Mouse (Mus musculus): ENCODE results near the gene Ankmy1. TPM values are rescaled to one million over a fixed set of nuclear protein-coding genes. Genes with fewer than 3 reads are reported as not detected.
A peak's percentile ranks its signal among the peaks of the same experiment; 100 is the strongest.

The Ankmy1 gene
- polyA plus RNA-seq, 1 experiment from 2014 or later = 1.1 TPM

DNA sequence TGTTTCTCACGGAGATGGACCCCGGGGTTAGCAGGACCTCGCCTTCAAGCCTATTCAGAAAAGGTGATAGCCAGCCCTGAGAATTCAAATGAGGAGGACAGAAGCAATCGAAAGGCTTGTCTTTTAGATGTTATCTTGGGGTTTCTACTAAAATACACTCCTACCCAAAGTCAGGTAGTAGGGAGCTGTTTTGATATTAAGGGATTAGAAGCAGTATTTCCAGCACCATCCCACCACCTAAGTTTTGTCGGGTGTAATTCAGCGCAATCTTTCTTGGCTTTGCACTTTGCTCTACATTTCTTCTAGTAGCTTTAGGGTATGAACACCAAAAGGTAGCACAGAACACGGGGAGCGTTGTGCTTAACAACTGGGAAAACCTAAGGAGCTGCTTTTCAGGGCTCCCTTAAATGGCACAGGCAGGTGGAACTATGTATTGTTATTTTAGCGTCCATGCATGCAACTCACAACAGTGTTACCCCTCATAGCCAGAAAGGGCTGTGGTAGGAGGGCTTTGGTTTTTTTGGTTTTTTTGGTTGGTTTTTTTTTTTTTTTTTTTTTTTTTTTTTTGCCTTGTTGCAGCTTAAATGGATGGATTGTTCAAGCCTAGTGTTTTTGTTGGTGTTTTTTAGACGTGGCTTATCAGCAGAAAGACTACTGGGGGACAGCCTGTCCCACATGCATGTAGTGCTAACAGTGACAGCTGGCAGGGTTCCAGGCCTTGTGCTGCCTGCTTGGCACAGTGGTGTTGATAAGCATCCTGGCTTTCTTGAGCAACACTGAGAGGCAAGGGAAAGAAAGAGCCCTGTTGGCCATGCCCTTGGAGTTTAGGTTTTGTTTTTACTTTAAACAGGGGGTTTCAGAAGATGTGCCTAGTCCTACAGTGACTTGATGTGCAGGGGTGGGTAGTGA is 32.6 kb upstream of the Ankmy1 start:
- WGBS = 18% methylated on average over 10 of the region's 10 CpGs
- no peak for ATAC-seq (ENCODE audit: low FRiP score, low TSS enrichment)
- peak overlapping the region; percentile 83 for H3K4me3 ChIP-seq (ENCODE audit: low read length)
- H3K27ac ChIP-seq (ENCODE audit: low read depth, low read length) = peak overlapping the region; percentile 98; the same call in 1 of the 2 replicates
- peaks cover 24% of the 10 kb centered on the region for H3K36me3 ChIP-seq (ENCODE audit: control insufficient read depth, insufficient read depth, low read length)
- H3K9me3 ChIP-seq (ENCODE audit: control insufficient read depth, low read length) = peaks cover 6% of the 10 kb centered on the region
- H3K9ac ChIP-seq (ENCODE audit: low read depth, low read length) = peak overlapping the region; percentile 79
- H3K27me3 ChIP-seq (ENCODE audit: control insufficient read depth, insufficient read depth, low read length) = no peaks in the 10 kb centered on the region
- H3K4me2 ChIP-seq (replicated peaks; ENCODE audit: low read depth, low read length) = peak overlapping the region; percentile 78
- peaks cover 20% of the 10 kb centered on the region for H3K4me1 ChIP-seq (ENCODE audit: control insufficient read depth, insufficient read depth, low read length)

DNA sequence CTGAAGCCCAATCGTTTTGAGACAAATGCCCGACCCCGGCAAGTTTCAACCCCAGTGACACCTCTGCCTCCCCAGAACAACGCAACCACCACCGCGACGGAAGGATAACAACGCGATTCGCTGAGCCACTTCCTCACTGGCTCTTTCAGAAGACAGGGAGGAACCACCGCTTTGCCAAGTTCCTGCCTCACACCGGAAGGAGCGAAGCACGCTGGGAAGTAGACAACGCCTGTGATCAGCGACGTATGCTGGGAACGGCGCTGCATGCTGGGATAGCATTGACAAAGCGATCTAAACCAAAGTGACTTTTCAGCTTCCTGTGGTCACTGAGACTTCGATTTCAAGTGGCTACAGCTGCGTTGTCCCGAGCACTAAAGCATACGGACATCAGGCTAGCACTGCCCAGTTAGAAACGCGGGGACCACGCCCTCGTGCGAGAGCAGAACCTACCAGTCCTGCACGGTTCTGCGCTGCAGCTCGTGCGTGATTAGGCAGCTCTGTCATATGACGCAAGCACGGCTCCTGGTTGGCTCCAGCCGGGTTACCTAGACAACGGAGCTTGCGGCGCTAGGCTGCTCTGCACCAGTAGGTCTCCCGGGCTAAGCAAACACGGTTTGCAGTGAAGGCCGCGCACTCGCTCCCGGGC is 31.6 kb upstream of the Ankmy1 start, which contains the start of gene Capn10:
Gene Capn10 (plus strand): TSS at position 195 of the 646 bp plus-strand sequence.
- peak; percentile 99 for ATAC-seq (ENCODE audit: low FRiP score, low TSS enrichment)
- WGBS = under 1% methylated on average over 40 of the region's 45 CpGs
- peak within 1 kb of the TSS; percentile 83 for H3K4me3 ChIP-seq (ENCODE audit: low read length)
- H3K9me3 ChIP-seq (ENCODE audit: control insufficient read depth, low read length) = peaks cover 6% of the 10 kb centered on the region
- peak within 1 kb of the TSS; percentile 98 for H3K27ac ChIP-seq (ENCODE audit: low read depth, low read length)
- H3K9ac ChIP-seq (ENCODE audit: low read depth, low read length) = peak within 1 kb of the TSS; percentile 79
- H3K4me2 ChIP-seq (replicated peaks; ENCODE audit: low read depth, low read length) = peak within 1 kb of the TSS; percentile 78
- peaks cover 20% of the 10 kb centered on the region for H3K4me1 ChIP-seq (ENCODE audit: control insufficient read depth, insufficient read depth, low read length)
- H3K36me3 ChIP-seq (ENCODE audit: control insufficient read depth, insufficient read depth, low read length) = peaks cover 14% of the 10 kb centered on the region
- no peaks in the 10 kb centered on the region for H3K27me3 ChIP-seq (ENCODE audit: control insufficient read depth, insufficient read depth, low read length)

DNA sequence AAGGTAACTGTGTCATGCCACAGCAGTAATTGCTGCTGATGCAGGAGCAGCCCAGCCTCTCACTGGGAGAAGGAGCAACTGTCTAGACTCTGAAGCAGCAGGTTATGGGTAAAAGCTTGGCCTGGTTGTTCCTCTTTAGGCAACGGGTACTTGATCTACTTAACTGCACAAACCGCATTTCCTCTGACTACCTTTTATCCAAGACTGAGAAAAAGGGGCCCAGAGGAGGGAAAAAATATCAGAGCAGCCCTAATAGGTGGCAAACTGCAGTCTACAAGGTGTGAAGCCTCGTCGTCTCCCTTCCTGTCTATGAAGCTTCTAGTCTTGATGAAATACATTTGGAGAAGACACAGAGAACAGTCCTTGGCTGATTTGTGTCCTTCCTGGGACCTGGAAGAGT is 30.9 kb upstream of the Ankmy1 start:
- ATAC-seq (ENCODE audit: low FRiP score, low TSS enrichment) = no peak
- H3K27me3 ChIP-seq (ENCODE audit: control insufficient read depth, insufficient read depth, low read length) = no peaks in the 10 kb centered on the region
- WGBS = 81% methylated on average over 4 of the region's 4 CpGs

DNA sequence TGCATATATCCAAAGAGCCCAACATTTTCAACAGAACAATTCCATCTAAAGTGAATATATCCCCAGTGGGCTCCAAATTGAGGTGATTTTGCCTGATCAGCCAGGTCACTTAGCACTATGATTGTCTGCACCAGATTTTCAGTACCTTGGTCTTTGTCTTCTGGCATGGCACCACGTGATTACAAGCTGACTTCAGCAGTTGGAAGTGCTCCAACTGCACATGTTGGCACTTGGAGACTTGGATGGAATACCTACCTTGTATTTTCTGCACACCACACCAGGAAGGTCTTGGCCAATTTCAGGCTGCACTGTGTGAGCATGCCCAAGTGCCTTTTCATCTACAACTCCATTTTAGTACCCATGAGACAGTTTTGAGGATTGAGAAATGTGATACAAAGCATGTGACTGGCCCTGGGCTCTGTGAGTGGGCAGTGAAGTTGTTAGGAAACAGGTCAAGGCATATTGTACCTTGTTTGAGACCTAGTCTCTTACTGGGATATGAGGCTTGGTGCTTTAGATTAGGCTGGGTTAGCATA is 27.5 kb upstream of the Ankmy1 start:
- Histone ChIP-seq H3K27ac (ENCODE audit: low read depth, low read length) (no peak overlapping the region), H3K4me2 (replicated peaks; ENCODE audit: low read depth, low read length) (no peak overlapping the region), H3K9ac (ENCODE audit: low read depth, low read length) (no peak overlapping the region), H3K36me3 (ENCODE audit: control insufficient read depth, insufficient read depth, low read length) (no peaks in the 10 kb centered on the region), H3K9me3 (ENCODE audit: control insufficient read depth, low read length) (peaks cover 6% of the 10 kb centered on the region), H3K4me3 (ENCODE audit: low read length) (no peak overlapping the region), H3K27me3 (ENCODE audit: control insufficient read depth, insufficient read depth, low read length) (no peaks in the 10 kb centered on the region), H3K4me1 (ENCODE audit: control insufficient read depth, insufficient read depth, low read length) (peaks cover 8% of the 10 kb centered on the region)
- 23% methylated on average over 1 of the region's 1 CpGs for WGBS
- ATAC-seq (ENCODE audit: low FRiP score, low TSS enrichment) = no peak

More for the DNA sequence above, 30.9 kb upstream of the Ankmy1 start:
- Histone ChIP-seq H3K4me1 (ENCODE audit: control insufficient read depth, insufficient read depth, low read length) (peaks cover 20% of the 10 kb centered on the region), H3K9me3 (ENCODE audit: control insufficient read depth, low read length) (peaks cover 6% of the 10 kb centered on the region), H3K27ac (ENCODE audit: low read depth, low read length) (peak overlapping the region; percentile 98), H3K9ac (ENCODE audit: low read depth, low read length) (peak overlapping the region; percentile 79), H3K4me2 (replicated peaks; ENCODE audit: low read depth, low read length) (peak overlapping the region; percentile 78), H3K4me3 (ENCODE audit: low read length) (peak overlapping the region; percentile 83), H3K36me3 (ENCODE audit: control insufficient read depth, insufficient read depth, low read length) (peaks cover 7% of the 10 kb centered on the region; the same call in 1 of the 2 replicates)

DNA sequence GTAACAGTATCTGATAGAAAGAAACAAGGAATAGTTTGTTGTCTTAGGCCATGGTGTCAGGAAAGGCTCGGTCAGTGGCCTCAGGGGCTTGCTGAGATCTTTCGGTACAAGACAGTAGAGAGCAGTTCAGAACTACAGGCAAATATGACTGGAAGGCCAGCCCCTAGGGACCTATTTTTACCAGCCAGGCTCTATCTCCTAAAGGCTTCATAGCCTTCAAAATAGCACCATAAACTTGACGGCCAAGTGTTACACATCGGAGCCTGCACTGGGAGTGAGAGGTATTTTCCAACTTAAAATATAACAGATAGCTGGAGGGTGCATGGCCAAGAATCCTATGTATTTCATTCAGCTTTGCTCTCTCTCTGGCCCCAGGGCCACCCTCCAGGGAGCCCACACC is 18.8 kb upstream of the Ankmy1 start:
- Histone ChIP-seq H3K9ac (ENCODE audit: low read depth, low read length) (no peak overlapping the region), H3K27me3 (ENCODE audit: control insufficient read depth, insufficient read depth, low read length) (no peaks in the 10 kb centered on the region), H3K4me3 (ENCODE audit: low read length) (no peak overlapping the region), H3K9me3 (ENCODE audit: control insufficient read depth, low read length) (no peaks in the 10 kb centered on the region), H3K4me1 (ENCODE audit: control insufficient read depth, insufficient read depth, low read length) (no peaks in the 10 kb centered on the region), H3K4me2 (replicated peaks; ENCODE audit: low read depth, low read length) (no peak overlapping the region), H3K27ac (ENCODE audit: low read depth, low read length) (no peak overlapping the region), H3K36me3 (ENCODE audit: control insufficient read depth, insufficient read depth, low read length) (peaks cover 39% of the 10 kb centered on the region)
- WGBS = 85% methylated on average over 4 of the region's 4 CpGs
- ATAC-seq (ENCODE audit: low FRiP score, low TSS enrichment) = no peak

DNA sequence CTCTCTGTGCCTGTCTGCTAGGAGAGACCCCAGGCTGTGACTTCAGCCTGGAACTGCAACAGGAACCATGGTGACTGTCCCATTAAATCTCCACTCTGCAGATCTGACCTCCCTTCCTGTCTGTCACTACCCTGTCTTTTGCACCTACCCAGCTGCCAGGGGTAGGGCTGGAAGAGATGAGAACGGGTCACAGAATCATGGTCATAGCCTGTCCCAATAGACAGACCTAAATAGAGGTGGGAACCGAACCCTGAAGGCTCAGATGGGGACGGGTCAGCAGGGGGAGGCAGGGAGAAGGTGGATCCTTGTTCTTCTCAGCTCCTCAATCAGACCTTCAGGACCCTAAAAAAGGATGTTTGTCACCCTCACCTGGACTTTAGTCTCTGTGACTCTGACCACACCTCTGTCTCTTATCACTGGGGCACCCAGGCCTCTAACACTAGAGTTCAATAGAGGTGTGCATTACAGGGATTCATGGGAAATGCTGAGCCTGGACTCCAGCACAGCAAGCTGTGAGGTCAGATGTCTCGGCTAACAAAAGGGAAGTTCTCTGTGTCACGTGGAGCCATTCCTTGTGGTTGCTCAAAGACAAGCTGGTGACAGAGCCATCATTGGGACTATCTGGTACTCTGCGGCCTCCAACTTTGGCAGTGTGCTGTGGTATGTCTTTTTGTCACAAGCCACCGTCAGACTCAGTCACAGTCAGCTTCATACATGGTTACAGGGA is 17.9 kb upstream of the Ankmy1 start:
- H3K36me3 ChIP-seq (ENCODE audit: control insufficient read depth, insufficient read depth, low read length) = peaks cover 48% of the 10 kb centered on the region
- no peak overlapping the region for H3K27ac ChIP-seq (ENCODE audit: low read depth, low read length)
- no peaks in the 10 kb centered on the region for H3K4me1 ChIP-seq (ENCODE audit: control insufficient read depth, insufficient read depth, low read length)
- no peaks in the 10 kb centered on the region for H3K9me3 ChIP-seq (ENCODE audit: control insufficient read depth, low read length)
- H3K4me2 ChIP-seq (replicated peaks; ENCODE audit: low read depth, low read length) = no peak overlapping the region
- H3K9ac ChIP-seq (ENCODE audit: low read depth, low read length) = no peak overlapping the region
- WGBS = 85% methylated on average over 7 of the region's 7 CpGs
- no peaks in the 10 kb centered on the region for H3K27me3 ChIP-seq (ENCODE audit: control insufficient read depth, insufficient read depth, low read length)
- no peak overlapping the region for H3K4me3 ChIP-seq (ENCODE audit: low read length)
- no peak for ATAC-seq (ENCODE audit: low FRiP score, low TSS enrichment)

DNA sequence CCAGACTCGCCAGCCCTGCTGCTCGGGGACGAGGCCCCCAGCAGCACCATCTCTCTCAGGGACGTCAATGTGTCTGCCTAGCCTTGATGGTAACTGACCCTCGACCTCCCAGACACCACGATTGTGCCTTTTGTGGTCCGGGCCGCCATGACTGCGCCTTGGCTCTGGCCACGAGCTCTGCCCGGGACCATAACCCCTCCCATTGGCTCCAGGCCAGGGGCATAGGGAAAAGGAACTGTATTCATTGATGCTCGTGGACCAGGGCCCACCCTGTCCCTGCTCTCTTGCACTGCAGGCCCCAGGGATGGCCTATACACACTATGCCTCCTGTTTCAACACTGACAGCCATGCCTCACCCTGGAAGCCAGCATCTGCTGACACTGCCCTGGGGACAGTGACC is 17.1 kb upstream of the Ankmy1 start:
- Histone ChIP-seq H3K4me2 (replicated peaks; ENCODE audit: low read depth, low read length) (no peak overlapping the region), H3K27ac (ENCODE audit: low read depth, low read length) (no peak overlapping the region), H3K9ac (ENCODE audit: low read depth, low read length) (no peak overlapping the region), H3K36me3 (ENCODE audit: control insufficient read depth, insufficient read depth, low read length) (peaks cover 55% of the 10 kb centered on the region), H3K4me3 (ENCODE audit: low read length) (no peak overlapping the region), H3K4me1 (ENCODE audit: control insufficient read depth, insufficient read depth, low read length) (no peaks in the 10 kb centered on the region), H3K9me3 (ENCODE audit: control insufficient read depth, low read length) (no peaks in the 10 kb centered on the region), H3K27me3 (ENCODE audit: control insufficient read depth, insufficient read depth, low read length) (no peaks in the 10 kb centered on the region)
- WGBS = 90% methylated on average over 12 of the region's 12 CpGs
- ATAC-seq (ENCODE audit: low FRiP score, low TSS enrichment) = no peak

DNA sequence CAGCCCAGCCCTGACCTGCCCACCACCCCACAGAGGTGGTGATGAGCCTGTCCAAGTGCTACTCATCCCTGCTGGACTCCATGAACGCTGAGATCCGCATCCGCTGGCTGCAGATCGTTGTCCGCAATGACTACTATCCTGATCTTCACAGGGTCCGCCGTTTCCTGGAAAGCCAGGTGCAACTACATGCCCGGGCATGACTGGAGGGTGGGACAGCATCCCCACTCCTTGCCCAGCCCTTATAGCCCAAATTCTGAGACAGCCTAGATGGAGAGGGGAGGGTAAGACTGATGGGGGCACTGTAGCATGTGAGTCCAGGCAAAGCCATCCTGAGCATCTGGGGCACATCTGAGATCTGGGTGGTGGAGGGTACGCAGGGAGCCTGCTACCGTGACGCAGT is 16.4 kb upstream of the Ankmy1 start:
- Histone ChIP-seq H3K27ac (ENCODE audit: low read depth, low read length) (no peak overlapping the region), H3K9ac (ENCODE audit: low read depth, low read length) (no peak overlapping the region), H3K4me3 (ENCODE audit: low read length) (no peak overlapping the region), H3K4me1 (ENCODE audit: control insufficient read depth, insufficient read depth, low read length) (no peaks in the 10 kb centered on the region), H3K36me3 (ENCODE audit: control insufficient read depth, insufficient read depth, low read length) (peaks cover 59% of the 10 kb centered on the region), H3K9me3 (ENCODE audit: control insufficient read depth, low read length) (no peaks in the 10 kb centered on the region), H3K27me3 (ENCODE audit: control insufficient read depth, insufficient read depth, low read length) (no peaks in the 10 kb centered on the region), H3K4me2 (replicated peaks; ENCODE audit: low read depth, low read length) (no peak overlapping the region)
- ATAC-seq (ENCODE audit: low FRiP score, low TSS enrichment) = no peak
- WGBS = 95% methylated on average over 11 of the region's 11 CpGs

All from kidney, embryonic 14.5 days (tissue).